Mouse (Mus musculus) cortical plate, adult 2 months (tissue): ENCODE data around the gene Lonp2. TPM values are rescaled to one million over a fixed set of nuclear protein-coding genes. Genes with fewer than 3 reads are reported as not detected.
A peak's percentile ranks its signal among the peaks of the same experiment; 100 is the strongest.

Experiments
- H3K27ac ChIP-seq: fragments of 200-500 bp; 2 replicates; pipeline ENCODE4 v1.5.1; 2012; ENCODE audit warnings: low read length, control low read depth, inconsistent platforms; ENCODE audit not compliant: insufficient read depth
- H3K4me1 ChIP-seq: fragments of 200-500 bp; 2 replicates; pipeline ENCODE4 v1.6.1; 2011; ENCODE audit warnings: low read length; ENCODE audit not compliant: control insufficient read depth, insufficient read depth
- H3K4me3 ChIP-seq: fragments of 200-500 bp; 2 replicates; pipeline ENCODE4 v1.5.1; 2011; ENCODE audit warnings: mild to moderate bottlenecking, low read length, control low read depth; ENCODE audit not compliant: insufficient read depth
- CTCF ChIP-seq: fragments of 200-500 bp; IDR thresholded peaks from 2 replicates; pipeline ENCODE4 v1.5.1; 2011; ENCODE audit warnings: mild to moderate bottlenecking, control low read depth, low read length; ENCODE audit not compliant: insufficient read depth; ENCODE audit errors: extremely low read depth
- POLR2A ChIP-seq: fragments of 200-500 bp; IDR thresholded peaks from 2 replicates; pipeline ENCODE4 v1.6.1; 2011; ENCODE audit warnings: mild to moderate bottlenecking, low read length, control low read depth; ENCODE audit not compliant: insufficient read depth; ENCODE audit errors: extremely low read depth
- polyA plus RNA-seq: library from polyadenylated mRNA; depleted of rRNA; stranded (reverse); fragments of >200 nt; gene quantifications from 2 replicates; pipeline ENCODE4 v1.2.3, GENCODE M21; 2012

The Lonp2 gene
- polyA plus RNA-seq, 1 experiment: 51.6 TPM

DNA sequence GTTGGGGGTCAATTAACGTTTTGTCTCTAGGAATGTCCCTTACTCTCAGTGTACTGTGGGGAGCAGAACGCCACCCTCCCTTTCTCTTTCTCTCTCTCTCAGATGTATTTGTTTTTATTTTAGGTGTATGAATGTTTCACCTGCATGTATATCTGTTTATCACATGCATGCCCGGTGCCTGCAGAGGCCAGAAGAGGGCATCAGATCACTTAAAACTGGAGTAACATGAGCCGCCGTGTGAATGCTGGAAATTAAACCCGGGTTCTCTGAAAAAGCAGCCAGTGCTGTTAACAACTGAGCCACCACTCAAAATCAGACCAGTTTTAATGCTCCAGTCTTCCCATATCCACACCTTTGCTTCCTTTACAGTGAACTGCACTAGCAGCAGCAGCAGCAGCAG, 37.2 kb upstream of the Lonp2 start:
- TF ChIP-seq POLR2A (no peak), CTCF (0 out of 2 replicates have a peak, but pooled peaks have one; percentile 10)
- no peak overlapping the region for H3K27ac ChIP-seq
- no peak overlapping the region for H3K4me3 ChIP-seq
- no peaks in the 10 kb centered on the region for H3K4me1 ChIP-seq

DNA sequence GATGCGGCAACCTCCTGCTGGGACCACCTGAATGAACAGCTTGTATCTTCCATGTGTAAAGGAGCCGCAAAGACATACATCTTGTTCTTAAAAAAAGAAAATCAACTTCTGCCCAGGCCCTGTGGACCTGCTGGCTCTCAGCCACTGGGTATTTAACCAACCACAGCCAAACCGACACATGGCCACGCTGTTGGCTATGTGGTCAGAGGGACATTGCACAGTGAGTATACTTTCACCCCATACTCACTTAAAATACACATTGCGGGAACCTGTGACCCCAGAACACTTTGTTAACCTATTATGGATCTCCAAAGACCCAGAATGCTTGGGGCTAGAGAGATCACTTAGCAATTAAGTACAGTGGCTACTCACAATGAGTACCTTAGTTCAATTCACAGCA, 35.5 kb upstream of the Lonp2 start:
- H3K4me3 ChIP-seq: no peak overlapping the region
- TF ChIP-seq POLR2A: no peak
- TF ChIP-seq CTCF: no peak
- H3K4me1 ChIP-seq: no peaks in the 10 kb centered on the region
- H3K27ac ChIP-seq: no peak overlapping the region

DNA sequence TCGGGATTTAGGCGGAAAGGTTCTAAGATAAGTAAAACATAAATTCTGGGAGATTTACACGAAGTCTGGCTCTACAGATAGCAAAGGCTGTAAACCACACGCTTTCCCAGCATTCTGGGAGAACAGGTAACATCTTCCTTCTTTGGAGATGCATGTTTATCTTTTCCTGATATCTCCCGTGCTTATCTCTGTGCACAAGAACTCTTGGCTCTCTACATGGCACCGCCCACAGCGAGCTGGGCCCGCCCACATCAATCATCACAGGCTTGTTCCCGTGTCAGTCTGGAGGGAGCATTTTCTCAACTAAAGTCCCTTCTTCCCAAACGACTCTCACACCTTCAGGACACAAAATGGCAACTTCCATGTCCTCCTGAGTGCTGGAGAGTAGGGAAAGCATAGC, 30.7 kb upstream of the Lonp2 start:
- Histone ChIP-seq H3K27ac (no peak overlapping the region), H3K4me3 (no peak overlapping the region), H3K4me1 (no peaks in the 10 kb centered on the region)
- TF ChIP-seq POLR2A (no peak), CTCF (no peak)

DNA sequence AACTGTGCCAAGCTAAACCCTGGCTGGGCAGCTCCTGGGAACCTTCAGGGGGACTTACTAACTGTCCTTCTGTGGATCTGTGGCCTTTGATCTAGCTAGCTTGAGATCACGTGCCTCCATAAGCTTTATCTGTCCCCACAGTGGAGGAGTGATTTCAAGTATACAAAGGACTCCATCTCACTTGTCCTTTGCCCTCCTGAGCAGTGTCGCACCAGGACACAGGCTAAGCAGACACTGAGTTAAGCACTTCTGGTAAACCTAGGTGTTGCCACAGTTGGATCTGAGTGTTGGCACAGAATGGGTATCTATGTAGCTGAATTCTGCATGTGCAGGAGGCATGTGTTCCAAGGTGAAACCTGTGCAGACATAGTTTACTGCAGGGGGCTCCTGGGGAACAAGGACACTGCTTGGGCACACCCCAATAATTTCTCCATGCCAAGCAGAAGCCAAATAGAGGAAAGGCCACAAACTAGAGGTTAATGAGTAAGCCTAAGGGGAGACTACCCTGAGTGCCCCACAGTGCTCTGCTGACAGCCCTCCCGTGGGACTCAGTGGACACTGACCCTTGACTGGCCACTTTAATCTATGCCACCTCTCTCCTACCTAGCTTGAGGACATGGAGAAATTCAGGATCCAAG, 29.6 kb upstream of the Lonp2 start:
- TF ChIP-seq CTCF (no peak), POLR2A (no peak)
- no peak overlapping the region for H3K27ac ChIP-seq
- no peak overlapping the region for H3K4me3 ChIP-seq

DNA sequence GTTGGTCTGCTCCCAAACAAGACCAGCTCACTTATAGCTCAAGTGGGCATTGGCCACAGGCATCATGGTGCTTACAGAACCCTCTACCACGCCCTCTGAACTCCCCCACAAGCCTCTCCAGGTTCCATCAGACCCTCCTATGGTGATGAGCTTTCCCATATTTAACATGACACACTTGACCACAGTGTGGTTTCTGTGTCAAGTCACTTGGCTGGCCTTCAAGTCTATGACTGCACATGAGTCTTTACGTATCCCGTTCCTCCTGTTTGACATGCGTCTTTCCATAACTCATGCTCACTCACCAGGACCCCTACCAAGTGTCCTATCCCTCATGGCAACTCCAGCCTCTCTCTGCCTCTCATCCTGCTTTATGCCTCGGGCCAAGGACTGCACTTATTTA, 28.2 kb upstream of the Lonp2 start:
- Histone ChIP-seq H3K27ac (no peak overlapping the region), H3K4me1 (no peaks in the 10 kb centered on the region), H3K4me3 (no peak overlapping the region)
- no peak for TF ChIP-seq POLR2A
- TF ChIP-seq CTCF: no peak

More for the DNA sequence above, 29.6 kb upstream of the Lonp2 start:
- no peaks in the 10 kb centered on the region for H3K4me1 ChIP-seq

DNA sequence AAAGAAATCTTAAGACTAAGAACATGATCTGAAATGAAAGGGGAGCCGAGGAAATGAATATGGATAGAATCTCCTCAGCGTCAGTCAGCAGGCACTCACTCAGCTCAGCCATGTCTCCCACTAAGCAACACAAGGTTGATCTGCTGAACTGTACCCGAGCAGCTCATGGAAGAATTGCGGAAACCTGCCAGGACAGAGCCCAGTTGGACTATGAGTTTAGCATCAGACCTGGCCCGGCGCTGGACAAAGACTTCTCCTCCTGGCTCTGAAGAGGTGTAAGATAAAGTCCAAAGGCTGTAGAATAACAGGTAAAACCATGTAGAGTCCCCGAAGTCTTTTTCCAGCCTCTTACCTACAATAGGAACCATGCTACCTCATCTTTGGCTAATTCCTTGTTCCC, 26.2 kb upstream of the Lonp2 start:
- no peak overlapping the region for H3K27ac ChIP-seq
- TF ChIP-seq CTCF (no peak), POLR2A (no peak)
- H3K4me3 ChIP-seq: no peak overlapping the region
- no peaks in the 10 kb centered on the region for H3K4me1 ChIP-seq

DNA sequence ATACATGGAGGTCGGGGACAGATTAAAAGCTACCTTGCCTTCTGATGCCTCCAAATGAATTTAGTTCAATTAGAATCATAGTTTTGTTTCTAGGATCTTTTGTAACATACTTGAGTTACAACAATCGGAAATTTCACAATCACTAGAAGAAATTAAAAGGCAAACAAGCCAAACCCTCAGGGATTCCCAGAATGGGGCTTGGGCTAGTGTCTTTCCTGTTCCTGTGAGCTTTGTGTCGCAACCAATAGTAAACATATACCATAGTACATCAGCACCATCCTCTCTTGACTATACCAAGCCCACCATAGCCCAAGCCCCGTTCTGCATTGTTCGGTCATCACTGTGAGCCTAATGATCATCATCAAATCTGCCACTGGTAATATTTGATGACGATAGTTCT, 24.5 kb upstream of the Lonp2 start:
- no peak for TF ChIP-seq CTCF
- no peak for TF ChIP-seq POLR2A
- Histone ChIP-seq H3K4me3 (no peak overlapping the region), H3K27ac (no peak overlapping the region), H3K4me1 (no peaks in the 10 kb centered on the region)

DNA sequence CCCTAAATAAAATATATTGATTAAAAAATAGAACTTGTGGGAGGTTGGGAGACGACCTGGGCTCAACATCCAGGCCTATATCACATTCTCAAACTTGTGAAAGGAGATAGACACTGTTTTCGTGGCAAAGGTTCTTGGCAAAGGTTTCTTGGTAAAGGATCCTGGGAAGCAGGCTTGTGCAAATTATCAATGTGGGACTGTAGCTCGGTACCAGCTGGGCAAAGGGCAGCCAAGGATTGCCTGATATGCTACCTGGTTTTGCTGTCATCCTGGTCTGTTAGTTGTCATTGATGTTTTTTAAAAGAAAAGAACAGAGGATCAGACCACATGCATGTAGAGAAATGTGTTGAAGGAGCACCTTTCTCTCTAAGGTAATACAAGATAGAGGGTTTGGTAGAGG, 23.5 kb upstream of the Lonp2 start:
- TF ChIP-seq POLR2A (no peak), CTCF (no peak)
- no peaks in the 10 kb centered on the region for H3K4me1 ChIP-seq
- no peak overlapping the region for H3K4me3 ChIP-seq
- no peak overlapping the region for H3K27ac ChIP-seq

DNA sequence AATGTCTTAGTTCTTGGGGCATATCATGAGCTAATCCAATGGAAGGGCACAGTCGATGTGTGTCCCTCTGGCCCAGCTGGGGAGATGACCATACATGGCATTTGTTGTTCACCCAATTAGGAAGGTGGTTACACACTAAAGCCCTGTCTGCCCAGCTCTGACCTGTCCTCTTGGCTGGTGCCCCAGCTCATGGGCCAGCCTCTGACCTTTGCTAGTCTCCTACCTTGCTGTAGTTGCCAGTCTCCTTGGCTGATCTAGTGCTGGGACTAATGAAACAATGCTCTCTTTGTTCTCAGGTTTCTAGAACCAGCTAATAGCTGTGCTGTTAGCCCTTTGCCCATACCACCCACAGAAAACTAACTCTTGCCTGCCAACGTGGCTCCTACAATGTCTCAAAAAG, 20.7 kb upstream of the Lonp2 start:
- no peaks in the 10 kb centered on the region for H3K4me1 ChIP-seq
- H3K27ac ChIP-seq: no peak overlapping the region
- TF ChIP-seq CTCF: no peak
- TF ChIP-seq POLR2A: no peak
- H3K4me3 ChIP-seq: no peak overlapping the region

DNA sequence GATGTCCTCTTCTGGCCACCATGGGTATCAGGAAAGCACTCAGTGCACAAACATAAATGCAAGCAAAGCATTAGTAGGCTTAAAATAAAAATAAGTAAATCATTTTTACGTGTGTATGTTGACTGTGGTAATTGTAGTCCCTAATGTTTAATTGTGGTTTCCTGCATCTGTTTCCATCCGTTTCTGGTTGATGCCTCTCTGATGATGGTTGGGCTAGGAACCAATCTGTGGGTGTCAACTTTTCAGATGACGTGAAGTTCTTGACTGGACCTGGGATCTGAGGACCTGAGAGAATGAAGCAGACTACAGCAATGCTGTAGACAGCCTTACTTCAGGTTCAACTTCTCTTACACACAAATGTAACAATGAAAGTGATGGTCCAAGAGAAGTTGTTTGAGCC, 19.2 kb upstream of the Lonp2 start:
- TF ChIP-seq POLR2A: no peak
- TF ChIP-seq CTCF: no peak
- H3K27ac ChIP-seq: no peak overlapping the region
- H3K4me1 ChIP-seq: no peaks in the 10 kb centered on the region
- no peak overlapping the region for H3K4me3 ChIP-seq
